Mouse (Mus musculus) embryonic fibroblast, embryonic 13.5 days (primary cell): ENCODE measurements around the gene Pop5.

Source experiments
- CTCF ChIP-seq: IDR thresholded peaks from 2 replicates; pipeline ENCODE4 v1.5.1; 2011; ENCODE audit warnings: mild to moderate bottlenecking, control low read depth, low read length, moderate library complexity, borderline replicate concordance; ENCODE audit not compliant: insufficient read depth
- POLR2A ChIP-seq: IDR thresholded peaks from 2 replicates; pipeline ENCODE4 v1.6.1; 2011; ENCODE audit warnings: low read depth, mild to moderate bottlenecking, control low read depth, low read length, moderate library complexity

DNA sequence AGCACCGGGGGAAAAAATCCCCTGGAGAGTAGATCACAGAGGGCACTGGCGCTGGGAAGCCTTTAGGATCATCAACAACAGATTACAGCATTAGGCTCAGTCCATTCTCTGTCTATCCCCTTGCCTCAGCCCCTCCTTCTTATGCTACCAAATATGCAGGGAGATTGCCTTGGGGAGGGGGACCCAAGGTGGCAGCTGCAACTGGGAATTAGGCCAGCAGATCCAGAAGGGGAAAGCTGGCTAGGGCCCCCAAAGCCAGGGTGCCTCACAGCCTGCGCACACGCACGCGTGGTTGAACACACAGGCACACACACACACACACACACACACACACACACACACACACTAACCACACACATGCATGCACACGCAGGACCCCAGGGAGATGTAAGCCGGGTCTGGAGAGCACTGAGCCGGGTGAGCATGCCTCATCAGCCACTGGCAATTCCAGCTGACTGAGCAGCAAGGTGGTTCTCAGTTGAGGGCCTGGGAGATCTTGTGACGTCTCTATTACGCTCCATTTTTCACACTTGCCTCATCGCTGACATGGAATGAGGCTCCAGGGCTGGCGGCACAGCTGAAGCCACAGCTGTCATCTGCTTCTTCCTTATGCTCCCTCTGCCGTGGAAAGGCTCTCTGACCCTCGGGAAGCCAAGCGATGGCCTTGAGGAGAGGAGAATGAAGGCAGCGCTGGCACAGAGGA lies 49.1 kb upstream of the Pop5 start:
- TF ChIP-seq POLR2A (no peak), CTCF (no peak)
